Mouse (Mus musculus) lung, postnatal 0 days (tissue): ENCODE results near the gene Syne2. TPM values are rescaled to one million over a fixed set of nuclear protein-coding genes. Genes with fewer than 3 reads are reported as not detected.

Experiments used
- ATAC-seq: fragments of 200-750 bp; cut with Nextera tagmentation; 2 replicates; pipeline ENCODE4 v1.8.0; 2017; ENCODE audit warnings: moderate library complexity
- DNase-seq: peaks from one replicate; pipeline ENCODE4 v3.0.0-alpha.2; 2016; ENCODE audit warnings: low spot score
- H3K27ac ChIP-seq: fragments of 300-500 bp; sonication (generic); 2 replicates; pipeline ENCODE4 v1.5.1; 2014; ENCODE audit warnings: antibody characterized with exemption, mild to moderate bottlenecking, low read length, mixed read lengths
- H3K27me3 ChIP-seq: fragments of 300-500 bp; sonication (generic); replicated peaks from 2 replicates; pipeline ENCODE4 v1.6.1; 2014; ENCODE audit warnings: low read length, mixed read lengths; ENCODE audit not compliant: insufficient read depth
- H3K36me3 ChIP-seq: fragments of 300-500 bp; sonication (generic); 2 replicates; pipeline ENCODE4 v1.6.1; 2014; ENCODE audit warnings: low read length, mixed read lengths; ENCODE audit not compliant: insufficient read depth
- H3K4me1 ChIP-seq: fragments of 300-500 bp; sonication (generic); 2 replicates; pipeline ENCODE4 v1.6.1; 2014; ENCODE audit warnings: antibody characterized with exemption, low read depth, low read length, mixed read lengths; ENCODE audit not compliant: insufficient read depth
- H3K4me2 ChIP-seq: fragments of 300-500 bp; sonication (generic); replicated peaks from 2 replicates; pipeline ENCODE4 v1.6.1; 2014; ENCODE audit warnings: low read depth, mild to moderate bottlenecking, low read length, moderate library complexity, mixed read lengths
- H3K4me3 ChIP-seq: fragments of 300-500 bp; sonication (generic); 2 replicates; pipeline ENCODE4 v1.5.1; 2014; ENCODE audit warnings: low read depth, low read length
- H3K9ac ChIP-seq: fragments of 300-500 bp; sonication (generic); replicated peaks from 2 replicates; pipeline ENCODE4 v1.6.1; 2014; ENCODE audit warnings: low read depth, mild to moderate bottlenecking
- H3K9me3 ChIP-seq: fragments of 300-500 bp; sonication (generic); 2 replicates; pipeline ENCODE4 v1.6.1; 2016; ENCODE audit warnings: low read length, mixed read lengths
- CTCF ChIP-seq: IDR thresholded peaks from 2 replicates; pipeline ENCODE4 v1.5.1; 2016; ENCODE audit warnings: antibody characterized with exemption, mild to moderate bottlenecking
- EP300 ChIP-seq: IDR thresholded peaks from 2 replicates; pipeline ENCODE4 v1.6.1; 2016; ENCODE audit warnings: antibody characterized with exemption, mild to moderate bottlenecking, control low read depth
- whole genome bisulfite sequencing: fragments of 180-500 bp; shearing (Covaris S2); extraction: QIAGEN DNeasy Blood & Tissue Kit; methylation state at CpG from one replicate; pipeline ENCODE4 v1.1.7; 2014; 5-methylcytosine and 5-hydroxymethylcytosine counted together
- polyA plus RNA-seq: library from polyadenylated mRNA; unstranded; fragments of >200 nt; fragmentation: Nextera tagmentation; extraction: Ambion mirVana; gene quantifications from 2 replicates; pipeline ENCODE4 v1.2.1, GENCODE M21; 2015

The Syne2 gene
- polyA plus RNA-seq, 1 experiment from 2014 or later: 41.8 TPM

DNA sequence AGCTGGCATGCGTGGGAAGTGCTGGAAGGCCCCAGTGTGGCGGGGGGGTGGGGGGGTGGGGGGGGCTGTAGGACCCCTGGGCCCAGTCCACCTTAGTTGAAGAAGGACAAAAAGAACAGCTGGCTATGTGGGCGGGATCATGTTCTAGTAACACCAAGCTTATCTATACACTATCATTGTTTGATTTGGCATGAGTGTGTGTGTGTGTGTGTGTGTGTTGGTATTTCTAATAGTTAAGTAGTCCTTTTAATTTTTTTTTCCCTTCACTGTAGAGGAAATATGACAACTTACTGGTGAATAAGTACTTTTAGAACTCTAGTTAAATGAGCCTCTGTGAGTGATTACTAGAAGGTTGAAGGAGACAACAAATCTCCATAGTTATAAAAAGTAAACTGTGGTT, 230.0 kb downstream of the Syne2 start:
- Histone ChIP-seq H3K4me2 (no peak overlapping the region), H3K27me3 (no peaks in the 10 kb centered on the region), H3K9me3 (no peaks in the 10 kb centered on the region), H3K4me1 (no peaks in the 10 kb centered on the region), H3K36me3 (peaks cover 24% of the 10 kb centered on the region), H3K9ac (no peak overlapping the region), H3K27ac (no peak overlapping the region), H3K4me3 (no peak overlapping the region)
- TF ChIP-seq EP300 (no peak), CTCF (no peak)
- ATAC-seq (no peak; the same call in 1 of the 2 replicates), DNase-seq (peak; percentile 69)
- WGBS: 39% methylated on average over 3 of the region's 3 CpGs

DNA sequence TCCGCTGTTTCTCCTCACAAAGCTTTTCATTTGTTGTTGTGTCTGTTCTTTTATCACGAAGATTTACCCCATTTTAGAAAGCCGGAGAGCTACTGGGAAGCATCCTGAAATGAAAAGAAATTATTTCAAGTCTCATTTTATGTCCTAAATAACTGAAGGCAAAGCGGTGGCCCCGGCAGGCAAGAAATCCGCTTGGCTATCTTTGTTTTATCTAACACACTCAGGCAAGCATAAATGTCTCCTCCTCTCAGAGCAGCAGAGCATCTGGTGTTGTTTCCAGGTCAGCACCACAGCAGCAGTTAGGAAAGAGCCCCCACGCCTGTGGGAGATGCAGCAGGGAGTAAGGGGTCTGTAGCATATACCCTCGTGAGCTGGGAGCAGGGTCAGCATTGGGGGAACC, 230.7 kb downstream of the Syne2 start:
- Histone ChIP-seq H3K4me1 (no peaks in the 10 kb centered on the region), H3K27ac (no peak overlapping the region), H3K36me3 (peaks cover 21% of the 10 kb centered on the region), H3K4me3 (no peak overlapping the region), H3K4me2 (no peak overlapping the region), H3K9ac (no peak overlapping the region), H3K9me3 (no peaks in the 10 kb centered on the region), H3K27me3 (no peaks in the 10 kb centered on the region)
- TF ChIP-seq EP300 (no peak), CTCF (no peak)
- WGBS: 84% methylated on average over 8 of the region's 8 CpGs
- DNase-seq (no peak), ATAC-seq (no peak)

- no peak for ATAC-seq
- TF ChIP-seq EP300 (no peak), CTCF (no peak)
- H3K9me3 ChIP-seq: no peaks in the 10 kb centered on the region
Observed at GRCm38 (mm10) chr12:76049343-76049742, 231.4 kb downstream of the Syne2 start.

GRCm38 (mm10) chr12:76051879-76052278, 233.9 kb downstream of the Syne2 start:
- TF ChIP-seq CTCF: no peak
- no peak for TF ChIP-seq EP300
- ATAC-seq: no peak
- Histone ChIP-seq H3K4me3 (no peak overlapping the region), H3K36me3 (peaks cover 26% of the 10 kb centered on the region), H3K4me1 (no peaks in the 10 kb centered on the region), H3K9ac (no peak overlapping the region), H3K9me3 (no peaks in the 10 kb centered on the region), H3K27me3 (no peaks in the 10 kb centered on the region), H3K27ac (no peak overlapping the region), H3K4me2 (no peak overlapping the region)
- 91% methylated on average over 9 of the region's 9 CpGs for WGBS
- no peak for DNase-seq

More at GRCm38 (mm10) chr12:76049343-76049742, 231.4 kb downstream of the Syne2 start:
- Histone ChIP-seq H3K4me1 (no peaks in the 10 kb centered on the region), H3K36me3 (peaks cover 17% of the 10 kb centered on the region), H3K4me2 (no peak overlapping the region), H3K27me3 (no peaks in the 10 kb centered on the region), H3K27ac (no peak overlapping the region), H3K4me3 (no peak overlapping the region), H3K9ac (no peak overlapping the region)
- 59% methylated on average over 5 of the region's 5 CpGs for WGBS
- DNase-seq: no peak

DNA sequence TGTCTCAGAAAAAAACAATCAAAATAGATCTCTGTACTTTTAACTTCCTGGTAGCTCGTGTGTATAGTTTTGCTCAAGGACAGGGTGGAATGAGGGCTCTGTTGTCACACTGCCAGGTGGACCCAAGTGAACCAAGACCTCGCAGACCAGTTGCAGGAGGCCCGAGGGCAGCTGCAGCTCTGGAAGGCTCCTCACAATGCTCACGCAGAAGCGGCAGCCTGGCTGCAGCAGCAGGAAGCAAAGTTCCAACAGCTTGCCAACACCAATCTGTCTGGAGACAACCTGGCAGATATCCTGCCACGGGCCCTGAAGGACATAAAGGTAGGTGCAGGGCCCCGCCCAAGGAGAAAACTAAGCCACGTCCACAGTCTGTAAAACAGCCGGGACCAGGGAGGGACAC, 236.7 kb downstream of the Syne2 start:
- Histone ChIP-seq H3K9ac (no peak overlapping the region), H3K4me1 (no peaks in the 10 kb centered on the region), H3K4me3 (no peak overlapping the region), H3K36me3 (peaks cover 41% of the 10 kb centered on the region), H3K27me3 (no peaks in the 10 kb centered on the region), H3K27ac (no peak overlapping the region), H3K4me2 (no peak overlapping the region), H3K9me3 (no peaks in the 10 kb centered on the region)
- TF ChIP-seq EP300 (no peak), CTCF (no peak)
- DNase-seq: no peak
- ATAC-seq: no peak
- WGBS: 67% methylated on average over 9 of the region's 9 CpGs

- 81% methylated on average over 4 of the region's 4 CpGs for WGBS
Observed at GRCm38 (mm10) chr12:76063001-76063400, 245.1 kb downstream of the Syne2 start.

GRCm38 (mm10) chr12:76070386-76070785, 252.5 kb downstream of the Syne2 start:
- H3K36me3 ChIP-seq: peaks cover 8% of the 10 kb centered on the region; the same call in 1 of the 2 replicates
- no peaks in the 10 kb centered on the region for H3K27me3 ChIP-seq
- WGBS: 79% methylated on average over 5 of the region's 5 CpGs
- TF ChIP-seq EP300 (no peak), CTCF (no peak)
- H3K4me2 ChIP-seq: no peak overlapping the region
- no peak overlapping the region for H3K9ac ChIP-seq
- H3K27ac ChIP-seq: no peak overlapping the region
- H3K4me3 ChIP-seq: no peak overlapping the region
- no peaks in the 10 kb centered on the region for H3K9me3 ChIP-seq
- DNase-seq (no peak), ATAC-seq (no peak)
- no peaks in the 10 kb centered on the region for H3K4me1 ChIP-seq

More at GRCm38 (mm10) chr12:76063001-76063400, 245.1 kb downstream of the Syne2 start:
- 0 out of 2 replicates have a peak, but pooled peaks have one; percentile 32 for ATAC-seq
- no peaks in the 10 kb centered on the region for H3K4me1 ChIP-seq
- no peaks in the 10 kb centered on the region for H3K9me3 ChIP-seq
- H3K9ac ChIP-seq: no peak overlapping the region
- no peak for DNase-seq
- no peaks in the 10 kb centered on the region for H3K27me3 ChIP-seq
- H3K27ac ChIP-seq: no peak overlapping the region
- peaks cover 42% of the 10 kb centered on the region; the same call in 1 of the 2 replicates for H3K36me3 ChIP-seq
- no peak overlapping the region for H3K4me3 ChIP-seq
- H3K4me2 ChIP-seq: no peak overlapping the region
- TF ChIP-seq CTCF (no peak), EP300 (no peak)
